Mouse (Mus musculus) layer of hippocampus, adult 9-10 months (tissue): ENCODE data around the gene Ccna2.
A peak's percentile ranks its signal among the peaks of the same experiment; 100 is the strongest.
"Not testable (repeated sequence)": the region's sequence is repeated elsewhere in the genome, so short reads cannot be mapped to it uniquely, and the experiment has no call there.

Experiments used
- DNase-seq: peaks from one replicate; pipeline ENCODE4 v3.0.0; 2022; ENCODE audit warnings: low spot score

The Ccna2 gene

DNA sequence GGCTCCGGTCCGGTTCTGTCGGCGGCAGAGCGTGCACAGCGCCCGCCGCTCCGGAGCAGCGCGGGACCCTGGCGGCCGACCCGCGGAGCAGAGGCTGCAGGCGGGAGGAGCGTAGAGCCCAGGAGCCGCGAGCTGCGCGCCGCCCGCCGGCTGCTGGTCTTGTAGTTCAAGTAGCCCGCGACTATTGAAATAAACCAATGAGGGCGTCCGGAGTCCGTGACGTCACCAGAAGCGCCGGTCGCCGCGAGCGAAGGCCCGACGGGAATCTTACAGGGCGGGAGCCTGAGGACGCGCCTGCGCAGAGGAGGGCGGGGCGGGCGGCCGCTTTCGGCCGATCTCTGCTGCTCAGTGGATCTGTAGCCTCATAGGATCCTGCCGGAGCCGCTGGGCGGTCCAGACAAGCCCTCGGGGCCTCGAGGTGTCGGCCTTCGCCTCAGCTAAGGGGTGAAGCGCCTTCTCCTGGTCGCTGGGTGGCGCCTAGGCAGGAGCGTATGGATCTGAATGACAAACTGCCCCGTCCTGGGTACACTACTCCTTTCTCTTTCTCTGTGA lies at the start of gene Ccna2:
TSS of gene Ccna2 (minus strand) at position 324 of the 552 bp plus-strand sequence.
- DNase-seq, result peak; percentile 91

DNA sequence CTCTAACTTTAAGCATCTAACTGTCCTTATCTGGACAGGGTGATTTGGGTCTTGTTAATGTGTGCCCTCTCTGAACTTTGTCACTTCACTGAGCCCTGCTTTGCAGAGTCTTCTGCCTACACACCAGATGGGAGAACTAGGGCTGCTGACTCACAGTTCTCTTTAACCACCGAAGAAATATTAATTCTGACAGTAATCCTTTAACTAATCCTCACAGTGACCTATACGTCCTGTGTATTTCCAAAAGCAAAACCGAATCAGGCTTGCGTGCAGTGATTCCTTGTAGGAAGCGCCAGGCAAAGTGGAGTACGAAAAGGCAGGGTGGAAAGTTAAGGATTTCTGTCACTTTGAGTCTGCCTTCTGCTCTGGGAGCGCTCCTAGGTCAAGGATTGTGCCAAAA lies 46.2 kb upstream of the Ccna2 start:
- DNase-seq, result no peak

DNA sequence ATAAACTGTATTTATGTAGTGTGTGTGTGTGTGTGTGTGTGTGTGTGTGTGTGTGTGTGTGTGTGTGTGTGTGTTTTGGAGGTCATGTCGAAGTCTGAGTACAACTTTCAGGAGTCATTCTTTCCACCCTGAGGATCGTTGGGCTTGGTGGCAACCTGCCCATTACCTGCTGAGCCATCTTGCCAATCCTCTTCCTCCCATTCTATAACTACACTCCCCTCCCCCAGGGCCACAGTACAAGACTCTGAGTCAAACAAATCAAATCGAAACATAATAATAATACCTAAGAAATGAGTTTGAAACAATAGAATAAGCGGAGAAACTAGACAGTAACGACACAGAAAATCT lies 41.9 kb upstream of the Ccna2 start:
- no peak for DNase-seq

DNA sequence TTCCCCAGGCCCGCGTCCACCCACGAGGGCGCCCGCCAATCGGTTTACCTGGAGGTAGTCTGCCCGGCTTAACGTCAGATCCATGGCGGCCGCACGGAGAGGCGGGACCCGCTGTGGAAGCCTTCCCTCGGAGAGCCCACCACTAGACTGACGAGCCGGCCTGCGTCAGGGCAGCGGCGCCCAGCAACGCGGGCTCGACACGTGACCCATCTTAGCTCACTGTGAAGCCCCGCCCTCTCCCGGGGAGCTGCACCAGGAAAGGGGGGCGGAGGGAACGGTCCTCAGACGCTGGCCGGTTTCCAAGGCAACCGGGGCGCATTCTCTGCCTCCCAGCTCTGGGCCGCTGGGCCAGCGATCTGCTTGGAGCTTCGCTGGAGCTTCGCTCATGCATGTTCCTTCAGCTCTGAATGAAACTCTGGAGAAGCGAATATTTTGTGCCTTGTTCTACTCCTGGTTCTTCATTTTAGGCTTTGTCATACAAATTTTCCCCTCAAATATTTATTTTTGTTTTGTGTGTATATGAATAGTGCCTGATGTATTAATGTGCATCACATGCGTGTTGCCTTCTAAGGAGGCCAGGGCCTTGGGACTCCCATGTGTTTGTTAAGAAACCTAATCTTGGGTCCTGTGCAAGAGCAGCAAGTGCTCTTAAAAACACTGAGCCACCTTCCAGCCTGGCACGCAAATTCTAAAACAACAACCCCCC lies 41.4 kb upstream of the Ccna2 start, which contains the start of gene Bbs7:
TSS of gene Bbs7 (minus strand) at position 276 of the 706 bp plus-strand sequence.
- peak; percentile 84 for DNase-seq

DNA sequence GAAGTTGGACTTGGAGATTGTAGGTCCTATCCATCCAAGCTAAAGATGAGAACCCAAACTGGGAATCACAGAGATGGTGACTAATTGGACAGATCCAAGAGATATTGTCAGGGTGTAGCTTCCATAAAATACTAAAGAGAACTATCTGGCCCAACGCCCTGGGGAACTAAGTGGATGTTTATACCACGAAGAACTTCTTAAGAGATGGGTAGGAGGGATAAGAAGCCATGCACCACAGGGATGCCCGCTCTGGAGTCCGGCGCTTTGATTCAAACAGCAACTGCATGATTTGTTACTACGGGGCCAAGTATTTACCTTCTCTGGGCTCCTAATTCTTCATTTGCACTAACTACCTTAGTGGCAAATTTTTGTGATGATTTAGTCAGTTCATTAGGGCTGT lies 40.7 kb upstream of the Ccna2 start:
- DNase-seq, result no peak

DNA sequence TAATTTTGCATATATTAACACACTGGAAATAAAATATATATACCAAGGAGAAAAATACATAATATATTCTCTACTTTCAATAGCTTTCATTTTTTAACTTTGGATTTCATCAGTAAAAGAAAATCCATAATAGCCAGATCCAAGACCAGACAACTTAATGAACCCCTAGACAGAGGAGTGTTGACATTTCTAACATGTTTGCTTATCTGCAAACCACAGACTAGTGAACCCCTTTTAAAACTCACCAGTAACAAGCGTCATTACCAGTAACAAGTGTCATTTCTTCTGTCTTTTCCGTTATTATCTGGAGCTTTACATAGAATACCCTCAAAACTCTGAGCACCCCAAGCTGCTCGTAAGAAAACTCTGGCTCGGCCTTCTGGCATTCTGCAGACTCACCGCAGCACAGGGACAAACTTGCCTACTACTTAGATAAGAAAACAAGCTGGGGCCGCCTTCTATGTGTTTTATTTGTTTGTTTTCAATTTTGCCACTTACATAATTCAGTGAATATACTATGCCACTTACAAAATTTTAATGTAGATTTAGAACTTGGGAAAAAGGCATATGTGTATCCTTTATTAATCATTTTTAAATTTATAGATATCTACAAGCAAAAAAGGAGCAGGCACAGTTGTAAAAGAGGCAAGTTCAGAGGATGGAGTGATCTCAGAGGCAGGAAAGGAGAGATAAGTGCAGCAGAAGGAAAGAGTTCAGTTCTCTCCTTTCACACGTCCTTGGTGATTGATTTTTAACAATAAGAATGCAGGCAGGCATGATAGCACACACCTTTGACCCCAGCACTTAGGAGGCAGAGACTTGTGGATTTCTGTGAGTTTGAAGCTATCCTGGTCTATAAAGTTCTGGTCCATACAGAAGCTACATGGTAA lies 34.2 kb upstream of the Ccna2 start:
- DNase-seq, result no peak

DNA sequence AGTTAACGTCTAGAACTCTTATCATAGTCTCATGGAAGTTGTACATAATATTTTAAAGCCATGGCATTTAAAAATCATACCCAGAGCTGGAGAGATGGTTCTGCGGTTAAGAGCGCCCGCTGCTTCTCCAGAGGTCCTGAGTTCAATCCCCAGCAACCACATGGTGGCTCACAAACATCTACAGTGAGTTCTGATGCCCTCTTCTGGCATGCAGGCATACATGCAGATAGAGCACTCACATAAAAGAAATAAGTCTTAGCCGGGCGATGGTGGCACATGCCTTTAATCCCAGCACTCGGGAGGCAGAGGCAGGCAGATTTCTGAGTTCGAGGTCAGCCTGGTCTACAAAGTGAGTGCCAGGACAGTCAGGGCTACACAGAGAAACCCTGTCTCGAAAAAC lies 27.8 kb upstream of the Ccna2 start:
- not testable (repeated sequence) for DNase-seq

DNA sequence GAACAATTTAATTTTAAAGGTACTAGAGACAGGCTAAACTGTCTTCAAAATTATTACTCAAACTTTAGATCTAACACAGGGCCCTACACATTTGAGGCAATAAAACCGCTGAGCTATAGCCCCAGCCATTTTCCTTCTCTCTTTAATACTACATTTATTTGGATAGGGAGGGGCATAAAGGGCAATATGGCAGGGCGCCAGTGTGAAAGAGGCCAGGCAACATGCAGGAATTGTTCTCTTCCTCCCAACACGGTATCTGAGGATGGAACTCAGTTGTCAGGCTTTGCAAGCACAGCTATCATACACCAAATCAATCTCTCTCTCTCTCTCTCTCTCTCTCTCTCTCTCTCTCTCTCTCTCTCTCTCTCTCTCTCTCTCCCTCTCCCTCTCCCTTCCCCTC lies 26.9 kb upstream of the Ccna2 start:
- DNase-seq, result no peak

DNA sequence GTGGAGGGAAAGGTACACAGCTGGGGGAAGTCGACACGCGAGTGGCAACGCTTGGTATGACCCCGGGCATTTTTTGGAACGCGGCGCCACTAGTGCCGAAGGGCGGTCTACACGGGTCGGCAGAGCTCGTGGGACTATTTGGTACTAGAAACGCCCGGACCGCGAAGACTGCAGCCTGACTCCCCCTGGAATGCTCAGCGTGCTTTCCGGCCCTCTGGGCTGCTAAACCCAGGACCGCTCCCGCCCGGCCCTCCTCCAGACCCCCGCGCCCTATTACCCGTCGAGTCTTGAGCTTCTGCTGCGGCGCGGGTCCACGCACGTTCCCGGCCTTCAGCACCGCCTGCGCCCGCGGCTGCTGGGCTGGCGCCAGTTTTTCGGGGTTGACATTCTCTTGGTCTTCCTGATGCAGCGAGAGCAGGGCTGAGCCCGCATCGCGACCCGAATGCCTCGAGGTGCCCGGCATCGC lies 556 bp downstream of the Ccna2 start:
- no peak for DNase-seq

DNA sequence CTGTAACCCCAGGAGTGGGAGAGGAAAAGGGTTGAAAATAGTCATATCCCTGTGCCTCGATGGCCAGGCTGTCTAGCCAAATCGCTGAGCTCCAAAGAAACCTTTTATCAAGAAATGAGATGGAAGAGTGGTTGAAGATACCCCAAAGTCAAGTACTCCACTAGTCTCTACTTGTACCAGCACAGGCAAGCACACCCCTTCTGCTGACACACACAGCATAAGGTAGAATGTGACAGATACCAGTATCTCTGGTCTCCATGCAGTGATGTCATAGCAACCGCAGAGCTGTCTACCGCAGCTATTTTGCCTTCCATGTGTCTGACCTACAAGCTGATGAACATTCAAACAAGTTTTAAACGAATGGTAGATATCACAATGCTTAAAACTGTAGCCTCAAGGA lies 2.1 kb downstream of the Ccna2 start:
- DNase-seq, result no peak

DNA sequence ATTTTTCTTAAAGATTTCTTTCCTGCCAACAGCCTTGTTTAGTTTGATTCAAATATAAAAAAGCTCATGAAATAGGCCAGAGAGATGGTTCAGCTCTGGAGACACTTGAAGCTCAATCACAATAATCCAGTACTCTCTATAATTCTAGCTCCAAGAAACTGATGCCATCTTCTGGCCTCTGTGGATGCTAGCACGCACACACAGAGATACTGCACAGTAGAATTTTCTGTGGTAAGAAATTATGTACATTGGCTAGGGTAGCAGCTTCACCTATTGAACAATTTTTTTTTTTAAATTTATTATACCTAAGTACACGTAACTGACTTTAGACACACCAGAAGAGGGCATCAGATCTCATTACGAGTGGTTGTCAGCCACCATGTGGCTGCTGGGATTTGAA lies 8.3 kb downstream of the Ccna2 start:
- no peak for DNase-seq

DNA sequence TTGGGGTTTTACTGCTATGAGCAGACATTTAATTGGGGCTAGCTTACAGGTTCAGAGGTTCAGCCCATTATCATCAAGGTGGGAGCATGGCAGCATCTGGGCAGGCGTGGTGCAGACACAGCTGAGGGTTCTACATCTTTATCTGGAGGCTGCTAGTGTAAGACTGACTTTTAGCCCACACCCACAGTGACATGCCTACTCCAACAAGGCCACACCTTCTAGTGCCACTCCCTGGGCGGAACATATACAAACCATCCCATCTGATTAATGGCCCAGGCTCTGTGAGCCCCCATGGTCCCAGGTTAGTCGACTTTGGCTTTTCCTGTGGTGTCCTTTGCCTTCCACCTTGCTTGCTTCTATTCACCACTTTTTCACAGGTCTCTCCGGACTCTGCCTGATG lies 12.3 kb downstream of the Ccna2 start:
- DNase-seq, result no peak

DNA sequence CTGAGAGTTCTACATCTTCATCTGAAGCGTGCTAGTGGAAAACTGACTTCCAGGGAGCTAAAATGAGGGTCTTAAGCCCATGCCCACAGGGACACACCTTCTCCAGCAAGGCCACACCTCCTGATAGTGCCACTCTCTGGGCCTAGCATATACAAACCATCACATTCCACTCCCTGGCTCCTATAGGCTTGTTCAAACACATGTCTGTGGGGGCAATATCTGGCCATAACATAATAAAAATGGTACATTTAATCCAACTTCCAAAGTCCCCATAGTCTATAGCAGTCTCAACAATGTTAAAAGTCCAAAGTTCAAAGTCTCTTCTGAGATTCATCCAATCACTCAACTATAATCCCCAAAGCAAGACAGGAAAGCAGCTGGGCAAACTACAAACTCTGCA lies 14.3 kb downstream of the Ccna2 start:
- DNase-seq, result no peak

DNA sequence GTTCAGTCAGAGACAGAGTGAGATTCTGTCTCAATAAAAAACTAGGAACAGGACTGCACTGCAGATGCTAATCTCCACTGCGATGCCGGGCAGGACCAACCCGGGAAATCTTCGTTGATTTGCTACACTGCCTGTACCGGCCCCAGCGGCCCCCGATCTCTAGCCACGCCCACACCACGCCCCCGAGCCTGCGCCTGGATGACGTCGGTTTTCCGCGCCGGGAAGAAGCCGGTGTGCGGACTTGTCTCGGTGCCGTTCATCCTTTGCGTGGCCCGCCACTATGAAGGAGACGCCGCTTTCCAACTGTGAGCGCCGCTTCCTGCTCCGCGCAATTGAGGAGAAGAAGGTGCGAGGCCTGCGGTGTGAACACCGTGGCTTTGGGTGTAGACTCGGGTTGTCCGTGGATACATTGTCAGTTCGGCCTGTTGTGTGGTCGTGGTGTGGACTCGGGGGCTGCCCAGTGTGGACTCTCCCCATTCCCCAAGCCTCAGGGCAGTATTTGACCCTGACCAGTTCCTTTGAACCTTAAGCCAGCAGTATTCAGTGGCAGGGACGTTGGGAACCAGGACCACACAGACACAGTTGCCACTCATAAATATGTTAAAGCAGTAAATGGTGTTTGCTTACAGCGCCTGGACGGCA lies 19.4 kb downstream of the Ccna2 start, which contains the start of gene Exosc9:
TSS of gene Exosc9 (plus strand) at position 201 of the 642 bp plus-strand sequence.
- peak; percentile 83 for DNase-seq

DNA sequence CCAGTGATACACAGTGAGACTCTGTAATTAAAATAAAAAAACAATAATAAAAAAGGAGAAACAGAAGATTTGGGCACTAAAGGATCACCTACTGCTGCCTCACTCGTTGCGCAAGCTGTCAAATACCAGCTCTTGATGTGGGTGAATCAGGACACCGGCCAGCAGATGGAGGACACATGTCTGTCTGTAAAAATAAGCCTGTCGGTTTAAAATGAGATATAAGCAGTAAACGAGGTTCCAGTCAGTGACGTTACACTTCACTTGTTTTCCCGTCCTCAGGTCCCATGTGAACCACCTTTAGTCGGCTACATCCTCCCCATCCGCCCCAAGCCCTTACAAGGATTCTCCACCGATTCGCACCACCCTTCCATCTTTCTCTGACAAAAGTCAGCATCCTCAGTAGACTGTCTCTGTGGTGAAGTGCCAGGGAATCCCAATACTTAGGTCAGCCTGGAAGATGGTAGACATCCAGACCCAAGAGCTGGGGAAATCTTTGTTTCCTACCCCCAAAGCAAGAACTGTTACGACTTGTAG lies 20.0 kb downstream of the Ccna2 start:
- no peak for DNase-seq

DNA sequence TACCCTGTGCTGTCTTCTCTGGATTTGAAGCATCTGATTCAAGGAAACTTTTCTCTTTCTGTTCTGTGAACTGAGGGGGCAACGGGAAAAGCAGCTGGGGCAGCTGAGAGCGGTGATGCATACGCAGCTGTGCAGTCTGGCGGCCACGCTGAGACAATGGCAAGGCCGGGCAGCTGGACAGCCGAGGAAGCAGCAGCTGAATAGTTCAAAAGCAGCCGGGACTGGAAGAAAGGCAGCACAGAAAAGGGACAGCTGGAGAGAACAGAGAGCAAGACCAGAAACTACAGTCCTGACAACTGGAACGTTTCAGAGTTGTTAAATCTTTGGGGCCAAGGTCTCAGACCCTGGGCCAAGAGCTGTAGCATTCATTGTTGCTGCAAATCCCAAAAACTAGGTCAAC lies 20.6 kb downstream of the Ccna2 start:
- no peak for DNase-seq

DNA sequence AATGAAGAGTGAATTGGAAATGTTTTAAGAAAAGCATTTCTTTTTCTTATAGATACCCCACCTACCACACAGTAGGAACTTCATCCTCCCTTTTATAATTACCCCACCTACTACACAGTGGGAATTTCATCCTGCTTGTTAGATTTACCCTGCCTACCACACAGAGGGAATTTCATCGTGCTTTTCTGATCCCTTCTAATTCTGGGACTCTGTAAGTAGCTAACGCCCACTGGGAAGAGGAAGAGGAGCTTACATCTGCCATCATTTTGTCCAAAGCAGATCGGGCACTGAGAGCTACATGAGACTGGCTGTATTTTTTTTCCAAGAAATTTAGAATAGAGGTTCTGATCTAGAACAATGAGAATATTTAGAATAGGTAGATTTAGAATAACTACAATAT lies 27.0 kb downstream of the Ccna2 start:
- DNase-seq, result no peak

DNA sequence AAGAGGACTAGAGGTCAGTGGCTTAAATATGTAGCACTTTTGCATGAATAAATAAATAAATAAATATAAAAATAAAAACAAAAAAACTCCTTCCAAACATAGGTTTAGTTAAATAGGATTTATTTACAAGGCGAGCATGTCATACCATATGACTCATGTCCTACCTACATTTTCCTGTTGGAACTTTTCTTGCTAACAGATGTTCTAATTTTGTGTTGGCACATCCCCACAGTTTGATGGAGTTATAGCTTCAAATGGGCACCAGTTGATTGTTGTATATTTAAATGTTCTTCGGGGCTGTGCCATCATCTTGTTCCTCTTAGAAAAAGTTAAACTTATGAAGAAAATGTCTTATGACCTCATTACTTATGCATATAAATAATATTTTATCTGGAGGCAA lies 30.6 kb downstream of the Ccna2 start:
- DNase-seq, result no peak

DNA sequence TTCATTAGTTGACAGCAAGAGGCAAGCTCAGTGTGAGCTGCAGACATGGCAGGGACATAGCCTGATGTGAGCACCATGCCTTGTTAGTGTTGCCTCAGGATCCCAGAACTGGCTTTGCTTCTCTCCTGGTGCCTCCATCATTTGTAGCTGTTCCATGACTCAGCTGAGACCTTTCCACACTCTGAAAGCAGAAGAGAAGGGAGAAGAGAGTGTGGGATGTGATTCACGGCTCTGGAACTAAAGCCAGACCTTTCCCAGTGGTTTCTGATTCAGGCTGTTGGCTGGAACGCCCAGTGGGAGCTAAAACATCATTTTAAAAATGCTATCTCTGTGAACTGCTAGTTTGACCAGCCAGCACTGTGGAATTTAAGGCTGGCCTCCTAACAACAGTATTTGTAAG lies 31.2 kb downstream of the Ccna2 start:
- no peak for DNase-seq

DNA sequence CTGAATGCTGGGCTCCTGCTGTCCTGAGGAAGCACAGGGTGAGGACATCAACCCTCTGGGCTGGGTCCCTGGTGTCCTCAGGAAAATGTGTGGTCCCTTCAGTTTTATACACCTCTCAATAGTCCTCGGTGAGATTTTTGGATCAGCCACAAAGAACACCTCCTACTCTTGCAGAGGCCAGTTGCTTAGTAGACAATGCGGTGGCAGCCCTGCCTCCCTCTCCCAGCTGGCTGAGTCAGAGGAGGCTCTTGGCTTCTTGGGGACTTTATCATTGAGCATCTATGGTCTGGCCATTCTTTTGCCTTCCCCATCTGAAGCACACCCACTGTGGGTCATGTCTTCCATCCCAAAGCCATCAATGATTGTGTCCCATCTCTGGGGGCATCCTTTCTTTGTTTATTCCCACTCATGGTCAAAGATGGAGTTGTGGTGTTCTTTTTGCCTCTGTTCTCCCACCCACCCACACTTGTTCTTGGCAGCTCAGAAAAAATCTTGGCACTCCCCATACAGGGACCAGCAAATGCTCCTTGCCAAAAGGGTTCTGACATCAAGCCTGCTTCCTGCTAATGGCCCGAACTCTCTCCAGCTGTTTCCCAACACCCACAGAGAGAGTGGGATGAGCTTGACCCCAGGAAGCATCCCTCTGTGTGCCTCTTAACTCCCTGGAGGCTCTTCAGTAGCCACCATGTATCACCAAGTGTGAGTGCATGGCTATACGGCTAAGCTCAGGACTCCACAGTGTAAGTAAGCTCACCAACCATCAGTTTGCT lies 34.1 kb downstream of the Ccna2 start:
- DNase-seq, result no peak

DNA sequence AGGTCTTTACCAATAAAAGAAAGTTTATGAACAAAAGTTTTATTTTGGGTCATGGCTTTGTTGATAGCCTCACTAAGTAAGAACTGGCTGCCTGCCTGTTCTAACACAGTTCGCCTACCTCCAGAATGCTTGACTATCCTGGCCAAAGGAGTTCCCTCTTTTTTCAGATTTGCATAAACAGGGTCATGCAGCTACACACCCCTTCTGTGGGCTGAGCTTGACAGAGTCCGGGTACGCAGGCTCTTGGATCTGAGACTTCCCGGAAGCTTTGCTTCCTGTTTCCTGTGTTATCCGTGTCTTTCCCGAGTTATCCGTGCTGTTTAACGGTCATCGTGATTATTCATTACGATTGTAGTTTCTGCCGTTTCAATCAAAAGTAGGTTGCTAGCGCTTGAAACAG lies 35.9 kb downstream of the Ccna2 start:
- DNase-seq, result no peak
